Mouse (Mus musculus) heart, adult 2 months (tissue): ENCODE data around the gene Ppih.

Experiments used
- CTCF ChIP-seq: fragments of 200-600 bp; IDR thresholded peaks from 2 replicates; pipeline ENCODE4 v1.8.1; 2022; ENCODE audit warnings: antibody characterized with exemption, mild to moderate bottlenecking, moderate library complexity
- EP300 ChIP-seq: fragments of 200-500 bp; IDR thresholded peaks from 2 replicates; pipeline ENCODE4 v1.6.1; 2011; ENCODE audit warnings: low read depth, low read length, control low read depth; ENCODE audit not compliant: insufficient read depth

DNA sequence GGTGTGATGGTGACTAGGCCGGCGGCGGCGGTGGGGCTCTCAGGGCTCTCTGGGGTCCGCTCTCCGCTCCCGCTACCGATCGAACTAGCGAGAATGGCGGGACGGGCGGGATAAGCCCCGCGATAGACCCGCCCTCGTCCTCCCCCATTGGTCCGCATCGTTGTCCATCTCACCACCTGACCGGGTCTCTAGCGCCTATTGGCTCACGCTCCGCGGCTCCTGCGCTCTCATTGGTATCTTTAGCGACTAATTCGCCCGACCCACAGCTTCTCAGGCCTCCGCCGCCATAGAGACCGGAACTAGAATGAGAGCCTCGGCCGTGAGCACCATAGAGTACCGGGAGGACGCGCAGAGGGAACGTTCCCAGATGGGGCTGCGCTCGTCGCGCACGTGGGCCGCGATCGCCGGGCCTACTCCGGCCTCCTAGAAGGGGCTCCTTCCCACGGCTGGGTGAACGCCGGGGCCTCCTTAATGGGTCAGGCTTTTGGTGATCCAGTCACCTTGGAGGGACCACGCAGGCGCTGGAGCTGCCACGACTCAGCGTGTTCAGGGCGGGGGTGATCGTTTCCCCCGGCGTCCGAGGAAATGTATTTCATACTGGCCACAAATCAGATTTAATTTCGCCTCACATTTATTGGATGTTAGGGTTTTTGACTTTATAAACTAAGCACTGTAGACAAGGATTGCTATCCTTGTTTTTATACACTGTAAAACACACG is 25.8 kb downstream of the Ppih start, which contains the start of gene Ybx1:
- TF ChIP-seq CTCF, result no peak
- TF ChIP-seq EP300, result no peak
